Mouse (Mus musculus): ENCODE results near the gene Nol8. TPM values are rescaled to one million over a fixed set of nuclear protein-coding genes. Genes with fewer than 3 reads are reported as not detected.

The Nol8 gene
- 18.2 and 24.6 TPM in 2 replicates for polyA plus RNA-seq (2014; fragmentation: Nextera tagmentation; extraction: Ambion mirVana)

- DNase-seq (ENCODE audit: low spot score) (peak; percentile 99), ATAC-seq (replicated peaks; ENCODE audit: insufficient number of reproducible peaks, low FRiP score, low TSS enrichment, low read depth) (peak; percentile 98)
- Histone ChIP-seq H3K4me3 (ENCODE audit: low read depth, low read length) (peak within 1 kb of the TSS; percentile 78), H3K36me3 (replicated peaks; ENCODE audit: control insufficient read depth, insufficient read depth, low read depth, low read length) (no peaks in the 10 kb centered on the region; the same call in 1 of the 2 replicates), H3K9me3 (replicated peaks; ENCODE audit: control insufficient read depth, low read length) (no peaks in the 10 kb centered on the region), H3K27me3 (ENCODE audit: control insufficient read depth, insufficient read depth, low read length) (no peaks in the 10 kb centered on the region), H3K27ac (replicated peaks; ENCODE audit: low read depth, low read length) (no peak within 1 kb of the TSS), H3K4me1 (ENCODE audit: control insufficient read depth, insufficient read depth, low read length) (no peaks in the 10 kb centered on the region), H3K4me2 (ENCODE audit: low read depth, low read length) (peak within 1 kb of the TSS; percentile 75), H3K9ac (replicated peaks; ENCODE audit: low read length) (peak within 1 kb of the TSS; percentile 67)
- whole genome bisulfite sequencing, result under 1% methylated on average over 62 of the region's 68 CpGs
Observed at GRCm38 (mm10) chr13:49652481-49653179, at the start of gene Nol8, which contains the start of gene Cenpp. Gene Nol8, plus strand, starts transcription at chr13:49653078. Gene Cenpp, minus strand, starts transcription at chr13:49652785.

DNA sequence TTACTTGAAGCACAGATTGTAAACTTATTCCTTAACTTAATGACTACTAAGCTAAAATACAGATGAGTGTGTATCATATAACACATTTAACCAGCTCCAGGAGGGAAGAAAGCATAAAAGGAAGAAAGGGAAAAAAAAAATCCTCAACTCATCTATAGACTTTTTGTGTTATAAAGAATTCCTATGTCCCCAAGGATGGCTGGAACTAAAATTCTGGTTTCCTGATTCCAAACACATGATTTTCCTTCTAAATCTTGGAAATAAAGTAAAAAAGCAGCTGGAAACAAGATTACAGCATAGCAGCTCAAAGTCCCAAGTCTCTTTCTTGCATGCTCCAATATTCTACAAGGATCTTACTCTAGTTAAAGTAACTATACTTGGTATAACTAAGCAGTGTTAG, 49.3 kb upstream of the Nol8 start:
- H3K9ac ChIP-seq (replicated peaks; ENCODE audit: low read length), result no peak overlapping the region
- no peaks in the 10 kb centered on the region for H3K4me1 ChIP-seq (ENCODE audit: control insufficient read depth, insufficient read depth, low read length)
- no peak for DNase-seq (ENCODE audit: low spot score)
- H3K4me3 ChIP-seq (ENCODE audit: low read depth, low read length), result no peak overlapping the region
- H3K9me3 ChIP-seq (replicated peaks; ENCODE audit: control insufficient read depth, low read length), result no peaks in the 10 kb centered on the region
- ATAC-seq (replicated peaks; ENCODE audit: insufficient number of reproducible peaks, low FRiP score, low TSS enrichment, low read depth), result no peak
- no peak overlapping the region for H3K4me2 ChIP-seq (ENCODE audit: low read depth, low read length)
- no peak overlapping the region for H3K27ac ChIP-seq (replicated peaks; ENCODE audit: low read depth, low read length)
- no peaks in the 10 kb centered on the region for H3K36me3 ChIP-seq (replicated peaks; ENCODE audit: control insufficient read depth, insufficient read depth, low read depth, low read length)
- H3K27me3 ChIP-seq (ENCODE audit: control insufficient read depth, insufficient read depth, low read length), result no peaks in the 10 kb centered on the region

GRCm38 (mm10) chr13:49607714-49608113, 45.2 kb upstream of the Nol8 start, which contains the start of gene Ogn:
Gene Ogn, plus strand, starts transcription at chr13:49608046.
- H3K4me2 ChIP-seq (ENCODE audit: low read depth, low read length), result no peak within 1 kb of the TSS
- no peaks in the 10 kb centered on the region for H3K9me3 ChIP-seq (replicated peaks; ENCODE audit: control insufficient read depth, low read length)
- H3K27me3 ChIP-seq (ENCODE audit: control insufficient read depth, insufficient read depth, low read length), result no peaks in the 10 kb centered on the region
- no peaks in the 10 kb centered on the region for H3K4me1 ChIP-seq (ENCODE audit: control insufficient read depth, insufficient read depth, low read length)
- ATAC-seq (replicated peaks; ENCODE audit: insufficient number of reproducible peaks, low FRiP score, low TSS enrichment, low read depth) (no peak), DNase-seq (ENCODE audit: low spot score) (peak; percentile 48)
- H3K4me3 ChIP-seq (ENCODE audit: low read depth, low read length), result no peak within 1 kb of the TSS
- no peak within 1 kb of the TSS for H3K9ac ChIP-seq (replicated peaks; ENCODE audit: low read length)
- WGBS, result 47% methylated on average over 4 of the region's 4 CpGs
- H3K36me3 ChIP-seq (replicated peaks; ENCODE audit: control insufficient read depth, insufficient read depth, low read depth, low read length), result no peaks in the 10 kb centered on the region
- no peak within 1 kb of the TSS for H3K27ac ChIP-seq (replicated peaks; ENCODE audit: low read depth, low read length)

DNA sequence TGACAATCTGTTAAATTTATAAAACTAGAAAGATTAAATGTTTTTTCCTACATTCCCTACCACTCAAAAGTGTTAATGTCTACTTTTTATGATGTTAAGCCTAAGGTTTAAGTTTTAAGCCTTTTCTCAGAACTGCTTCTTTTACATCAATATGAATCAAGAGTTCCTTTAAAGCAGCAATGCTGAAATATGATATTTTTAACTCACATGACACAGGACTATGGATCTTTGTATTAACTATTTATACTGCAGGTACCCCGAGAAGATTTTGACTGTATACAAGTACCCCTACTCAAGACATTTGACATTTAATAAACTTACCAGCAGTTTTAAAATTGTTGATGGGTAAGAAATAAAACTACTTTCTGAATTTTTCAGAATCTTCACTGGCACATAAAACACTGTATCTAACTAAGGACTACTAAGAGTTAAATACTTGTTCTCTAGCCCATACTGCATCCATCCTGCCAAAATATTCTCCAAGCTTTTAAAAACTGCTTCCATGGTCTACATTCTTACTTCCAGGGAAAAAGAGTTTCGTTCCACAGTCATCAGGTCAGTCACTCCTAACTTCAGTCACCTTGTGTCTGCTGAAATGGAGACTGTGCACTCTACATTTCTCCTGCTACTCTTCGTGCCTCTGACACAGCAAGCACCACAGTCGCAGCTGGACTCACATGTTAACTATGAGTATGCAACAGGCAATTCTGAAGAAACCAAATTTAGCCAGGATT, 44.1 kb upstream of the Nol8 start:
- H3K4me1 ChIP-seq (ENCODE audit: control insufficient read depth, insufficient read depth, low read length), result no peaks in the 10 kb centered on the region
- H3K4me2 ChIP-seq (ENCODE audit: low read depth, low read length), result no peak overlapping the region
- H3K27ac ChIP-seq (replicated peaks; ENCODE audit: low read depth, low read length), result no peak overlapping the region
- H3K9me3 ChIP-seq (replicated peaks; ENCODE audit: control insufficient read depth, low read length), result no peaks in the 10 kb centered on the region
- H3K9ac ChIP-seq (replicated peaks; ENCODE audit: low read length), result no peak overlapping the region
- H3K27me3 ChIP-seq (ENCODE audit: control insufficient read depth, insufficient read depth, low read length), result no peaks in the 10 kb centered on the region
- H3K36me3 ChIP-seq (replicated peaks; ENCODE audit: control insufficient read depth, insufficient read depth, low read depth, low read length), result no peaks in the 10 kb centered on the region
- no peak for ATAC-seq (replicated peaks; ENCODE audit: insufficient number of reproducible peaks, low FRiP score, low TSS enrichment, low read depth)
- H3K4me3 ChIP-seq (ENCODE audit: low read depth, low read length), result no peak overlapping the region
- 61% methylated on average over 4 of the region's 4 CpGs for WGBS
- DNase-seq (ENCODE audit: low spot score), result no peak

GRCm38 (mm10) chr13:49617021-49617420, 35.9 kb upstream of the Nol8 start:
- WGBS, result 92% methylated on average over 3 of the region's 3 CpGs

DNA sequence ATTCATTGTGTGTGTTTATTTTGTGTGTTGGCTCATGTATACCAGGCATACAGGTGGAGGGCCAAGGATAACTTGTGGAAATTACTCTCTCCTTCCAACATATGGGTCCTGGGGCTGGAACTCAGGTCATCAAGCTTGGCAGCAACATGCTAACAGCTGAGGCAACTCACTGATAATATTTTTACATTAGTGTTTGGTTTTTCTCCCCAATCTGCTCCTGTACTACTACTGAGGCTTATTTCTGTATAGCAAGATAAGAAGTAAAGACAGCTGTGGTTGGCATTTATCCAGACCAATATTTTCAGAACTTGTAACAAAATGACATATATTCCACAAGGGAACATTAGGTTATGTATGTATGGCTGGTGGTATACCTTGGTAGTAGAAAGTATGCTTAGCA, 34.5 kb upstream of the Nol8 start:
- H3K27me3 ChIP-seq (ENCODE audit: control insufficient read depth, insufficient read depth, low read length), result no peaks in the 10 kb centered on the region
- H3K9ac ChIP-seq (replicated peaks; ENCODE audit: low read length), result no peak overlapping the region
- no peak for ATAC-seq (replicated peaks; ENCODE audit: insufficient number of reproducible peaks, low FRiP score, low TSS enrichment, low read depth)
- H3K4me1 ChIP-seq (ENCODE audit: control insufficient read depth, insufficient read depth, low read length), result no peaks in the 10 kb centered on the region
- no peak for DNase-seq (ENCODE audit: low spot score)
- no peak overlapping the region for H3K4me3 ChIP-seq (ENCODE audit: low read depth, low read length)
- H3K4me2 ChIP-seq (ENCODE audit: low read depth, low read length), result no peak overlapping the region
- no peaks in the 10 kb centered on the region for H3K36me3 ChIP-seq (replicated peaks; ENCODE audit: control insufficient read depth, insufficient read depth, low read depth, low read length)
- H3K9me3 ChIP-seq (replicated peaks; ENCODE audit: control insufficient read depth, low read length), result no peaks in the 10 kb centered on the region
- no peak overlapping the region for H3K27ac ChIP-seq (replicated peaks; ENCODE audit: low read depth, low read length)

More at GRCm38 (mm10) chr13:49617021-49617420, 35.9 kb upstream of the Nol8 start:
- ATAC-seq (replicated peaks; ENCODE audit: insufficient number of reproducible peaks, low FRiP score, low TSS enrichment, low read depth) (no peak), DNase-seq (ENCODE audit: low spot score) (no peak)
- Histone ChIP-seq H3K4me2 (ENCODE audit: low read depth, low read length) (no peak overlapping the region), H3K9ac (replicated peaks; ENCODE audit: low read length) (no peak overlapping the region), H3K36me3 (replicated peaks; ENCODE audit: control insufficient read depth, insufficient read depth, low read depth, low read length) (no peaks in the 10 kb centered on the region), H3K27ac (replicated peaks; ENCODE audit: low read depth, low read length) (no peak overlapping the region), H3K27me3 (ENCODE audit: control insufficient read depth, insufficient read depth, low read length) (no peaks in the 10 kb centered on the region), H3K4me3 (ENCODE audit: low read depth, low read length) (no peak overlapping the region), H3K4me1 (ENCODE audit: control insufficient read depth, insufficient read depth, low read length) (no peaks in the 10 kb centered on the region), H3K9me3 (replicated peaks; ENCODE audit: control insufficient read depth, low read length) (no peaks in the 10 kb centered on the region)

DNA sequence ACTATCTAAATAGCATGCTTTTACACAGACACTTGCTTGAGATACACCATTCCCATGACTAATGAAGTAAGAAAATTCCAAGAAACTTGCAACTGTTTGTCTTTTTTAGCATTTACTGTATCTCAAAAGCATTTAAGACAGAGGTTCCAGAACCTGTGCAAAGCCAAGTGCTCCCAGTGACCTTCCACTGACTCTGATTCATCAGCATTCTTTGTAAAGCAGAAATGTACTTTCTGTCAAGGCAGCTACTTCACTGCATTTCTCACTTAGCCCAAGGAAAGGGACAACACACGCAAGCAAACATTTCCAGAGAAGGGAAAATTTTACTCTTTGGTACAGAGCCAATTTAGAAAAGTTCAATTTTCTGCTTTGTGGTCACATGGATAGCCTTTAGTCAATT, 29.7 kb upstream of the Nol8 start:
- DNase-seq (ENCODE audit: low spot score) (no peak), ATAC-seq (replicated peaks; ENCODE audit: insufficient number of reproducible peaks, low FRiP score, low TSS enrichment, low read depth) (no peak)
- no peak overlapping the region for H3K9ac ChIP-seq (replicated peaks; ENCODE audit: low read length)
- no peak overlapping the region for H3K27ac ChIP-seq (replicated peaks; ENCODE audit: low read depth, low read length)
- no peak overlapping the region for H3K4me3 ChIP-seq (ENCODE audit: low read depth, low read length)
- no peaks in the 10 kb centered on the region for H3K9me3 ChIP-seq (replicated peaks; ENCODE audit: control insufficient read depth, low read length)
- 91% methylated on average over 1 of the region's 1 CpGs for WGBS
- H3K27me3 ChIP-seq (ENCODE audit: control insufficient read depth, insufficient read depth, low read length), result no peaks in the 10 kb centered on the region
- H3K36me3 ChIP-seq (replicated peaks; ENCODE audit: control insufficient read depth, insufficient read depth, low read depth, low read length), result no peaks in the 10 kb centered on the region
- H3K4me2 ChIP-seq (ENCODE audit: low read depth, low read length), result no peak overlapping the region
- H3K4me1 ChIP-seq (ENCODE audit: control insufficient read depth, insufficient read depth, low read length), result no peaks in the 10 kb centered on the region

GRCm38 (mm10) chr13:49628167-49628566, 24.7 kb upstream of the Nol8 start:
- no peaks in the 10 kb centered on the region for H3K9me3 ChIP-seq (replicated peaks; ENCODE audit: control insufficient read depth, low read length)
- no peak overlapping the region for H3K27ac ChIP-seq (replicated peaks; ENCODE audit: low read depth, low read length)
- H3K4me3 ChIP-seq (ENCODE audit: low read depth, low read length), result no peak overlapping the region
- ATAC-seq (replicated peaks; ENCODE audit: insufficient number of reproducible peaks, low FRiP score, low TSS enrichment, low read depth) (no peak), DNase-seq (ENCODE audit: low spot score) (no peak)
- no peak overlapping the region for H3K4me2 ChIP-seq (ENCODE audit: low read depth, low read length)
- H3K9ac ChIP-seq (replicated peaks; ENCODE audit: low read length), result no peak overlapping the region
- H3K4me1 ChIP-seq (ENCODE audit: control insufficient read depth, insufficient read depth, low read length), result no peaks in the 10 kb centered on the region
- no peaks in the 10 kb centered on the region for H3K36me3 ChIP-seq (replicated peaks; ENCODE audit: control insufficient read depth, insufficient read depth, low read depth, low read length)
- no peaks in the 10 kb centered on the region for H3K27me3 ChIP-seq (ENCODE audit: control insufficient read depth, insufficient read depth, low read length)
